Mouse (Mus musculus) left cerebral cortex, postnatal 25 days (tissue): ENCODE data around the gene Bod1l. TPM values are rescaled to one million over a fixed set of nuclear protein-coding genes. Genes with fewer than 3 reads are reported as not detected.
A peak's percentile ranks its signal among the peaks of the same experiment; 100 is the strongest.

Source experiments
- DNase-seq, 2 experiments: peaks; one replicate each; pipeline ENCODE4 v3.0.0; 2022; ENCODE audit warnings: low spot score in 2 of 2, mixed read lengths in 1 of 2
- intact Hi-C: fragments of 180-260 bp; cut with DNase I; formaldehyde crosslinking; loops from one replicate; pipeline ENCODE4 v1.15.1; 2025
- total RNA-seq, 2 experiments: library from RNA; stranded (reverse); gene quantifications; 2 replicates each; pipeline ENCODE4 v1.2.3; 2021

The Bod1l gene
- total RNA-seq = 10 to 100 TPM; 37.5 to 40.0 TPM

- intact Hi-C loops = no loop called here
- DNase-seq = peak; percentile 99
Observed at GRCm38 (mm10) chr5:41844147-41844529, at the start of gene Bod1l. TSS of gene Bod1l (minus strand) at chr5:41844315.

- DNase-seq = no peak
- intact Hi-C loops = no loop called here
Observed at GRCm38 (mm10) chr5:41893351-41893750, 49.2 kb upstream of the Bod1l start.

- peak in 1 of 2 experiments; percentile 1 for DNase-seq
- intact Hi-C loops = no loop called here
Observed at GRCm38 (mm10) chr5:41890871-41891270, 46.8 kb upstream of the Bod1l start.

- intact Hi-C loops = loop anchor here (5.0 to 10.0 kb wide), 5 partner anchors 83 to 1735 kb away; no protein-coding TSS in a partner anchor
- peak in 1 of 2 experiments; percentile 17 for DNase-seq
Observed at GRCm38 (mm10) chr5:41889245-41889849, 45.2 kb upstream of the Bod1l start.

- peak; percentile 57 to 71 for DNase-seq
- intact Hi-C loops = loop anchor here (1.0 to 10.0 kb wide), 6 partner anchors 83 to 1736 kb away; no protein-coding TSS in a partner anchor
Observed at GRCm38 (mm10) chr5:41888834-41889233, 44.7 kb upstream of the Bod1l start.

- intact Hi-C loops = loop anchor here (1.0 to 10.0 kb wide), 6 partner anchors 85 to 1737 kb away; no protein-coding TSS in a partner anchor
- DNase-seq = peak; percentile 67 to 80
Observed at GRCm38 (mm10) chr5:41887738-41888137, 43.6 kb upstream of the Bod1l start.

GRCm38 (mm10) chr5:41884563-41884962 lies 40.4 kb upstream of the Bod1l start:
- peak; percentile 54 to 75 for DNase-seq
- intact Hi-C loops = loop anchor here (10.0 kb wide), 2 partner anchors 1470 to 1740 kb away; no protein-coding TSS in a partner anchor

GRCm38 (mm10) chr5:41871164-41871563 lies 27.0 kb upstream of the Bod1l start:
- intact Hi-C loops = no loop called here
- peak in 1 of 2 experiments; percentile 43 for DNase-seq

- intact Hi-C loops = no loop called here
Observed at GRCm38 (mm10) chr5:41855781-41856180, 11.7 kb upstream of the Bod1l start.

GRCm38 (mm10) chr5:41845558-41845937 lies 1.4 kb upstream of the Bod1l start:
- intact Hi-C loops = no loop called here
- no peak for DNase-seq

More at GRCm38 (mm10) chr5:41855781-41856180, 11.7 kb upstream of the Bod1l start:
- no peak for DNase-seq

- peak in 1 of 2 experiments; percentile 9 for DNase-seq
- intact Hi-C loops = no loop called here
Observed at GRCm38 (mm10) chr5:41844820-41845557, 874 bp upstream of the Bod1l start.

GRCm38 (mm10) chr5:41843419-41844146 lies 532 bp downstream of the Bod1l start:
- no peak for DNase-seq
- intact Hi-C loops = no loop called here

- no peak for DNase-seq
- intact Hi-C loops = no loop called here
Observed at GRCm38 (mm10) chr5:41842681-41843080, 1.4 kb downstream of the Bod1l start.

GRCm38 (mm10) chr5:41841735-41842134 lies 2.4 kb downstream of the Bod1l start:
- intact Hi-C loops = no loop called here
- no peak for DNase-seq

- no peak for DNase-seq
- intact Hi-C loops = loop anchor here (5.0 kb wide), 1 partner anchor 33 kb away; no protein-coding TSS in a partner anchor
Observed at GRCm38 (mm10) chr5:41830100-41830499, 14.0 kb downstream of the Bod1l start.

GRCm38 (mm10) chr5:41821158-41821557 lies 23.0 kb downstream of the Bod1l start:
- intact Hi-C loops = no loop called here
- DNase-seq = no peak

GRCm38 (mm10) chr5:41820530-41820929 lies 23.6 kb downstream of the Bod1l start:
- intact Hi-C loops = no loop called here
- DNase-seq = no peak

GRCm38 (mm10) chr5:41812516-41812915 lies 31.6 kb downstream of the Bod1l start:
- DNase-seq = no peak
- intact Hi-C loops = no loop called here

GRCm38 (mm10) chr5:41811279-41811678 lies 32.8 kb downstream of the Bod1l start:
- intact Hi-C loops = no loop called here
- no peak for DNase-seq

GRCm38 (mm10) chr5:41807383-41807782 lies 36.7 kb downstream of the Bod1l start:
- intact Hi-C loops = no loop called here
- no peak for DNase-seq
